In genomic region chr4:97212514-97212913, GRCm38 (mm10) we compare ENCODE assay signal across 41 mouse cellular contexts. TPM values are rescaled to one million over a fixed set of nuclear protein-coding genes. Genes with fewer than 3 reads are reported as not detected.
"Had no signal": no experiment of that assay in that cellular context is flagged by ENCODE, and none has a peak within 500 bp of the region (broad histone marks: within the 10 kb centered on the region; RNA-seq: fewer than 3 reads in every experiment).

No protein-coding gene starts in this region.

- ATAC-seq: forebrain, embryonic 15.5 days; forebrain, postnatal 0 days; hindbrain, postnatal 0 days; intestine, embryonic 16.5 days; liver, embryonic 12.5 days had no signal

- H3K9me3 ChIP-seq: forebrain, embryonic 15.5 days; hindbrain, embryonic 13.5 days; hindbrain, embryonic 15.5 days; kidney, embryonic 15.5 days; limb, embryonic 13.5 days; limb, embryonic 15.5 days; liver, embryonic 12.5 days had no signal

- H3K36me3 ChIP-seq: forebrain, embryonic 15.5 days; hindbrain, embryonic 13.5 days; hindbrain, embryonic 15.5 days; kidney, embryonic 15.5 days; limb, embryonic 13.5 days; limb, embryonic 15.5 days; liver, embryonic 12.5 days had no signal

- H3K4me3 ChIP-seq: forebrain, embryonic 15.5 days; hindbrain, embryonic 13.5 days; hindbrain, embryonic 15.5 days; kidney, embryonic 15.5 days; limb, embryonic 13.5 days; limb, embryonic 15.5 days; liver, embryonic 12.5 days had no signal

- H3K27ac ChIP-seq: forebrain, embryonic 15.5 days; hindbrain, embryonic 13.5 days; hindbrain, embryonic 15.5 days; hindbrain, postnatal 0 days; kidney, embryonic 15.5 days; kidney, postnatal 0 days; limb, embryonic 13.5 days; limb, embryonic 15.5 days; liver, embryonic 12.5 days; liver, embryonic 14.5 days had no signal

- DNase-seq: forebrain, postnatal 0 days; gastrocnemius, postnatal 14 days; gastrocnemius, postnatal 36 days; heart, adult 11 months; kidney, adult 11 months; kidney, adult 2 months; kidney, adult 9 months; kidney, postnatal 14 days; kidney, postnatal 36 days; left cerebral cortex, postnatal 4 days; lung, adult 18-20 months had no signal

- H3K4me1 ChIP-seq: forebrain, embryonic 15.5 days; hindbrain, embryonic 13.5 days; hindbrain, embryonic 15.5 days; kidney, embryonic 15.5 days; limb, embryonic 13.5 days; limb, embryonic 15.5 days; liver, embryonic 12.5 days had no signal

- H3K9ac ChIP-seq: forebrain, embryonic 15.5 days; forebrain, postnatal 0 days; hindbrain, embryonic 13.5 days; hindbrain, embryonic 15.5 days; kidney, embryonic 15.5 days; limb, embryonic 13.5 days; limb, embryonic 15.5 days; liver, embryonic 12.5 days; liver, embryonic 14.5 days had no signal

- H3K27me3 ChIP-seq: forebrain, embryonic 15.5 days; hindbrain, embryonic 13.5 days; hindbrain, embryonic 15.5 days; kidney, embryonic 15.5 days; limb, embryonic 15.5 days; liver, embryonic 12.5 days had no signal

- H3K4me2 ChIP-seq: forebrain, embryonic 15.5 days; hindbrain, embryonic 13.5 days; hindbrain, embryonic 15.5 days; kidney, embryonic 15.5 days; limb, embryonic 13.5 days; limb, embryonic 15.5 days; liver, embryonic 12.5 days had no signal

RNA-seq across cellular contexts. Expression of gene Gm10192, which starts 29.5 kb away (rescaled TPM):
- total RNA-seq: forebrain, postnatal 0 days; gastrocnemius, adult 18-20 months; gastrocnemius, adult 8-10 months; gastrocnemius, postnatal 14 days; gastrocnemius, postnatal 36 days; heart, postnatal 10 days; hematopoietic stem cell, adult 5-6 weeks; hindbrain, postnatal 0 days; layer of hippocampus, adult 18-20 months; layer of hippocampus, adult 8-10 months; layer of hippocampus, postnatal 14 days; layer of hippocampus, postnatal 36 days; left cerebral cortex, adult 18-20 months; left cerebral cortex, adult 8-10 months; left cerebral cortex, postnatal 10 days; left cerebral cortex, postnatal 25 days; left cerebral cortex, postnatal 4 days; liver, adult 2 months had no signal
- polyA plus RNA-seq: forebrain, embryonic 15.5 days; forebrain, postnatal 0 days; gonadal fat pad, adult 2 months; hindbrain, embryonic 11.5 days; hindbrain, embryonic 13.5 days; hindbrain, embryonic 15.5 days; hindbrain, postnatal 0 days; intestine, embryonic 14.5 days; intestine, embryonic 16.5 days; kidney, adult 2 months; kidney, embryonic 15.5 days; kidney, postnatal 0 days; large intestine, adult 2 months; limb, embryonic 11.5 days; limb, embryonic 13.5 days; limb, embryonic 15.5 days; liver, adult 2 months; liver, embryonic 12.5 days; liver, embryonic 14.5 days; liver, embryonic 16.5 days had no signal
